Mouse (Mus musculus) erythroblast, embryonic 14.5 days (primary cell): Measurements from ENCODE around the gene Klhdc4.

Experiments used
- GATA1 ChIP-seq: IDR thresholded peaks from 2 replicates; pipeline ENCODE4 v1.6.1; 2012; ENCODE audit warnings: low read length, inconsistent platforms, mixed read lengths
- TAL1 ChIP-seq: IDR thresholded peaks from 3 replicates; pipeline ENCODE4 v1.6.1; 2012; ENCODE audit warnings: low read length, inconsistent platforms, mixed read lengths

- TF ChIP-seq GATA1, result no peak
- TF ChIP-seq TAL1, result no peak
Observed at GRCm38 (mm10) chr8:121829048-121829776, at the start of gene Klhdc4.
